Mouse (Mus musculus): Measurements from ENCODE around the gene Rnf2. TPM values are rescaled to one million over a fixed set of nuclear protein-coding genes. Genes with fewer than 3 reads are reported as not detected.

Gene Rnf2
- polyA plus RNA-seq, 1 experiment = 35.0 TPM

Other genes starting within 250 kb of the Rnf2 start
- 96.9 and 154 TPM in 2 replicates for gene Ivns1abp, start 156.5 kb downstream of the Rnf2 start, polyA plus RNA-seq (2012; rRNA removed)
- gene Swt1, start 72.5 kb downstream of the Rnf2 start, polyA plus RNA-seq (2012; rRNA removed) = 6.9 and 10.6 TPM in 2 replicates
- 13.3 and 14.7 TPM in 2 replicates for gene Trmt1l, start 72.4 kb downstream of the Rnf2 start, polyA plus RNA-seq (2012; rRNA removed)
- 11.6 and 15.0 TPM in 2 replicates for gene Fam129a, start 70.2 kb upstream of the Rnf2 start, polyA plus RNA-seq (2012; rRNA removed)

All from gonadal fat pad, adult 2 months (tissue).